Mouse (Mus musculus) forebrain, embryonic 14.5 days (tissue): ENCODE data around the gene Mapkbp1. TPM values are rescaled to one million over a fixed set of nuclear protein-coding genes. Genes with fewer than 3 reads are reported as not detected.

ENCODE experiments used
- ATAC-seq: fragments of 200-750 bp; cut with Nextera tagmentation; 2 replicates; pipeline ENCODE4 v1.8.0; 2017; ENCODE audit warnings: mild to moderate bottlenecking, moderate library complexity
- DNase-seq: peaks from one replicate; pipeline ENCODE4 v3.0.0-alpha.2; 2015; ENCODE audit warnings: low spot score
- H3K27ac ChIP-seq: fragments of 300-500 bp; sonication (generic); 2 replicates; pipeline ENCODE4 v1.5.1; 2014; ENCODE audit warnings: low read depth, mild to moderate bottlenecking, control low read depth, low read length, moderate library complexity
- H3K27me3 ChIP-seq: fragments of 300-500 bp; sonication (generic); replicated peaks from 2 replicates; pipeline ENCODE4 v1.6.1; 2014; ENCODE audit warnings: low read length, control low read depth, mixed read lengths; ENCODE audit not compliant: control insufficient read depth, insufficient read depth
- H3K36me3 ChIP-seq: fragments of 300-500 bp; sonication (generic); 2 replicates; pipeline ENCODE4 v1.6.1; 2014; ENCODE audit warnings: low read length, control low read depth; ENCODE audit not compliant: control insufficient read depth, insufficient read depth
- H3K4me1 ChIP-seq: fragments of 300-500 bp; sonication (generic); 2 replicates; pipeline ENCODE4 v1.6.1; 2014; ENCODE audit warnings: antibody characterized with exemption, low read length, control low read depth; ENCODE audit not compliant: control insufficient read depth, insufficient read depth
- H3K4me2 ChIP-seq: fragments of 300-500 bp; sonication (generic); 2 replicates; pipeline ENCODE4 v1.6.1; 2014; ENCODE audit warnings: mild to moderate bottlenecking, control low read depth, low read length
- H3K4me3 ChIP-seq: fragments of 300-500 bp; sonication (generic); 2 replicates; pipeline ENCODE4 v1.5.1; 2014; ENCODE audit warnings: low read depth, low read length, control low read depth
- H3K9ac ChIP-seq: fragments of 300-500 bp; sonication (generic); 2 replicates; pipeline ENCODE4 v1.6.1; 2014; ENCODE audit warnings: mild to moderate bottlenecking, low read length, control low read depth, moderate library complexity
- H3K9me3 ChIP-seq: fragments of 300-500 bp; sonication (generic); replicated peaks from 2 replicates; pipeline ENCODE4 v1.6.1; 2016; ENCODE audit warnings: low read length, control low read depth, mixed read lengths; ENCODE audit not compliant: control insufficient read depth
- WGBS: fragments of 180-500 bp; shearing (Covaris S2); extraction: QIAGEN DNeasy Blood & Tissue Kit; methylation state at CpG from one replicate; pipeline ENCODE4 v1.1.7; 2014; 5-methylcytosine and 5-hydroxymethylcytosine counted together
- polyA plus RNA-seq: library from polyadenylated mRNA; unstranded; fragments of >200 nt; fragmentation: Nextera tagmentation; extraction: Ambion mirVana; gene quantifications from 2 replicates; pipeline ENCODE4 v1.2.1, GENCODE M21; 2014

Gene Mapkbp1
- polyA plus RNA-seq, 1 experiment from 2014 or later, result 3.0 TPM

- H3K27me3 ChIP-seq, result no peaks in the 10 kb centered on the region
- no peak overlapping the region for H3K9ac ChIP-seq
- 76% methylated on average over 4 of the region's 4 CpGs for WGBS
- H3K9me3 ChIP-seq, result no peaks in the 10 kb centered on the region
- H3K4me3 ChIP-seq, result no peak overlapping the region
- H3K27ac ChIP-seq, result no peak overlapping the region
- ATAC-seq (no peak), DNase-seq (no peak)
- H3K36me3 ChIP-seq, result 0 out of 2 replicates have a peak, but pooled peaks cover 4% of the 10 kb centered on the region
- no peaks in the 10 kb centered on the region for H3K4me1 ChIP-seq
- H3K4me2 ChIP-seq, result no peak overlapping the region
These were observed 29.5 kb downstream of the Mapkbp1 start for GRCm38 (mm10) chr2:120001956-120002355.

GRCm38 (mm10) chr2:120003970-120004369 lies 31.5 kb downstream of the Mapkbp1 start:
- no peaks in the 10 kb centered on the region for H3K4me1 ChIP-seq

DNA sequence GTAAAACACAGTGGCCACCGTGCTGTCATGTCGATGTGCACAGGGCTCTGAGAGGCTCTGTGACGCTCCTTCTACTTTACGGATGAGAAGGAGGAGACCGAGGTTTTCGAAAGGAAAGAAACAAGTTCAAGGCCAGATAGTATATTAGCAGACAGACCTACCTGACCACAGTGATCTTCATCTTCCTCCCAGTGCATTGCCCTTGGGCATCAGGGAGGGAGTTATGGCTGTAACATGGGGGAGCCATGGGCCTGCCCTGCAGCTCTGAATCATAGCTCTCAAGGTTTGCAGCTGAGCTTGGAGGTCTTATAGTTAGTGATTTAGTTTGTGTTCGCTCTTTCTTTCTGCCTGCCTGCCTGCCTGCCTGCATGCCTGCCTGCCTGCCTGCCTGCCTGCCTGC lies 34.2 kb downstream of the Mapkbp1 start:
- H3K27ac ChIP-seq, result no peak overlapping the region
- H3K27me3 ChIP-seq, result no peaks in the 10 kb centered on the region
- H3K4me1 ChIP-seq, result no peaks in the 10 kb centered on the region
- no peak overlapping the region for H3K4me2 ChIP-seq
- no peak overlapping the region for H3K4me3 ChIP-seq
- no peaks in the 10 kb centered on the region for H3K9me3 ChIP-seq
- no peak for ATAC-seq
- no peaks in the 10 kb centered on the region for H3K36me3 ChIP-seq
- no peak for DNase-seq
- 94% methylated on average over 7 of the region's 7 CpGs for WGBS
- H3K9ac ChIP-seq, result no peak overlapping the region

More at GRCm38 (mm10) chr2:120003970-120004369, 31.5 kb downstream of the Mapkbp1 start:
- no peak overlapping the region for H3K27ac ChIP-seq
- 0 out of 2 replicates have a peak, but pooled peaks cover under 1% of the 10 kb centered on the region for H3K36me3 ChIP-seq
- no peaks in the 10 kb centered on the region for H3K27me3 ChIP-seq
- ATAC-seq (no peak), DNase-seq (no peak)
- H3K9me3 ChIP-seq, result no peaks in the 10 kb centered on the region
- 89% methylated on average over 2 of the region's 2 CpGs for WGBS
- H3K4me2 ChIP-seq, result no peak overlapping the region
- no peak overlapping the region for H3K9ac ChIP-seq
- no peak overlapping the region for H3K4me3 ChIP-seq

- 87% methylated on average over 4 of the region's 4 CpGs for WGBS
- Histone ChIP-seq H3K27ac (no peak overlapping the region), H3K36me3 (peaks cover 1% of the 10 kb centered on the region; the same call in 1 of the 2 replicates), H3K4me3 (no peak overlapping the region), H3K4me1 (no peaks in the 10 kb centered on the region), H3K4me2 (no peak overlapping the region), H3K9ac (no peak overlapping the region), H3K9me3 (no peaks in the 10 kb centered on the region), H3K27me3 (no peaks in the 10 kb centered on the region)
- ATAC-seq (no peak), DNase-seq (no peak)
These were observed 35.2 kb downstream of the Mapkbp1 start for GRCm38 (mm10) chr2:120007680-120008210.

DNA sequence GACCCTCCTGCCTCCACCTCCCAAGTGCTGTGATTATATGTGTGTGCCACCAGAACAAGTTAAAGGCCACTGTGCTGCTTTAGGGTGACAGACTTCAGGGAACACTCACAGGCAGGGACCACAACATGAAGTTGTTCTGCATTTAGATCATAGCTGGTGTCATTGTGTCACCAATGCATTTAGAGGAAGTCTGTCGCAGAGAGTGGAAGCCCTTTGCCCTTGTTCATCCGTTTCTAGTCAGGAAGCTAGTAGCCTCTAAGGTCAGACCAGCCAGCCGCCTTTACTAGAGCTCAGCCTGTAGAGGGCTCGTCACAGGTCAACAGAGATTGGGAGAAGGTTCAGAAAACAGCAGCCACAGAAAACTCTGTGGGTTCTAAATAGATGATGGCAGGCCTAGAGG lies 36.2 kb downstream of the Mapkbp1 start:
- peaks cover 4% of the 10 kb centered on the region; the same call in 1 of the 2 replicates for H3K36me3 ChIP-seq
- H3K4me1 ChIP-seq, result no peaks in the 10 kb centered on the region
- no peaks in the 10 kb centered on the region for H3K27me3 ChIP-seq
- ATAC-seq (no peak), DNase-seq (no peak)
- no peak overlapping the region for H3K4me3 ChIP-seq
- H3K27ac ChIP-seq, result no peak overlapping the region
- no peak overlapping the region for H3K4me2 ChIP-seq
- WGBS, result 79% methylated on average over 4 of the region's 4 CpGs
- H3K9ac ChIP-seq, result no peak overlapping the region
- H3K9me3 ChIP-seq, result no peaks in the 10 kb centered on the region

GRCm38 (mm10) chr2:120011462-120012200 lies 39.1 kb downstream of the Mapkbp1 start:
- WGBS, result 79% methylated on average over 8 of the region's 8 CpGs
- Histone ChIP-seq H3K27ac (no peak overlapping the region), H3K9ac (no peak overlapping the region), H3K4me3 (no peak overlapping the region), H3K9me3 (no peaks in the 10 kb centered on the region), H3K36me3 (peaks cover 10% of the 10 kb centered on the region), H3K4me2 (no peak overlapping the region), H3K4me1 (no peaks in the 10 kb centered on the region), H3K27me3 (no peaks in the 10 kb centered on the region)
- DNase-seq (peak; percentile 83), ATAC-seq (no peak; the same call in 1 of the 2 replicates)

GRCm38 (mm10) chr2:120012924-120013323 lies 40.4 kb downstream of the Mapkbp1 start:
- peaks cover 23% of the 10 kb centered on the region for H3K36me3 ChIP-seq
- 91% methylated on average over 13 of the region's 13 CpGs for WGBS
- H3K9me3 ChIP-seq, result no peaks in the 10 kb centered on the region
- no peak overlapping the region for H3K9ac ChIP-seq
- DNase-seq (no peak), ATAC-seq (no peak)
- no peaks in the 10 kb centered on the region for H3K27me3 ChIP-seq
- no peak overlapping the region for H3K4me2 ChIP-seq
- H3K27ac ChIP-seq, result no peak overlapping the region
- H3K4me1 ChIP-seq, result no peaks in the 10 kb centered on the region
- no peak overlapping the region for H3K4me3 ChIP-seq

- no peak for ATAC-seq
- Histone ChIP-seq H3K27me3 (no peaks in the 10 kb centered on the region), H3K4me1 (no peaks in the 10 kb centered on the region), H3K9ac (no peak overlapping the region), H3K4me3 (no peak overlapping the region), H3K27ac (no peak overlapping the region), H3K4me2 (no peak overlapping the region), H3K36me3 (peaks cover 32% of the 10 kb centered on the region), H3K9me3 (no peaks in the 10 kb centered on the region)
- 98% methylated on average over 2 of the region's 2 CpGs for WGBS
- DNase-seq, result no peak
These were observed 41.5 kb downstream of the Mapkbp1 start for GRCm38 (mm10) chr2:120013831-120014486.

DNA sequence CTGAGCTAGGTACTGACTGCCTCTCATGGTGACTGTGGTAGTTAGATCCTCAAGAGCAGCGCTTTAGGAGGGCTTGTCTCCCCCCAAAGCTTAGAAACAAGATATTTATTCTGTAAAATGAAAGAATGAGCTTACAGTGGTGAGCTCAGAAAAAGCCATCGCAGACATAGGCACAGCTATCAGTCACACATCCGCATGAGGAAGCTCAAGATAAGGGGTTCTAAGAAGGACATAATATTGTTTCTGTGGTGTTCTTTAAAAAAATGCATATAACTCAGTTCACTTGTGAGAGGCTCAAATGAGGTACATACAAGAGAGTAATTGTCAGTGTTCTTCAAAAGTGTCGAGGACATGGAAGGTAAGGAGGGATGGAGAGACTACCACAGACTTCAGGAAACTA lies 43.4 kb downstream of the Mapkbp1 start:
- H3K4me1 ChIP-seq, result no peaks in the 10 kb centered on the region
- no peak for ATAC-seq
- H3K9ac ChIP-seq, result no peak overlapping the region
- H3K27ac ChIP-seq, result no peak overlapping the region
- no peaks in the 10 kb centered on the region for H3K27me3 ChIP-seq
- H3K4me3 ChIP-seq, result no peak overlapping the region
- H3K9me3 ChIP-seq, result no peaks in the 10 kb centered on the region
- peaks cover 50% of the 10 kb centered on the region for H3K36me3 ChIP-seq
- no peak for DNase-seq
- no peak overlapping the region for H3K4me2 ChIP-seq
- WGBS, result 92% methylated on average over 4 of the region's 4 CpGs
